Mouse (Mus musculus) MEL (cell line): ENCODE results near the gene Cul5.

ENCODE experiments used
- CTCF ChIP-seq, 3 experiments: IDR thresholded peaks in 2 of 3; conservative IDR thresholded peaks in 1 of 3; 2 replicates each; pipeline ENCODE4 v1.5.1; 2011 to 2012; ENCODE audit warnings: low read length in 3 of 3, low read depth in 2 of 3, mild to moderate bottlenecking in 2 of 3, improper control_type of control experiment in 1 of 3, inconsistent platforms in 1 of 3, mixed read lengths in 1 of 3, moderate library complexity in 1 of 3; ENCODE audit not compliant: control insufficient read depth in 1 of 3, insufficient read depth in 1 of 3, poor library complexity in 1 of 3, severe bottlenecking in 1 of 3
- HCFC1 ChIP-seq: IDR thresholded peaks from 2 replicates; pipeline ENCODE4 v1.6.1; 2012; ENCODE audit warnings: low read depth, mild to moderate bottlenecking, inconsistent platforms, low read length, improper control_type of control experiment, moderate library complexity
- KAT2A ChIP-seq: conservative IDR thresholded peaks from 2 replicates; pipeline ENCODE4 v1.6.1; 2012; ENCODE audit warnings: low read depth, low read length, improper control_type of control experiment, inconsistent platforms
- MAFK ChIP-seq: IDR thresholded peaks from 2 replicates; pipeline ENCODE4 v1.6.1; 2011; ENCODE audit warnings: low read depth, mild to moderate bottlenecking, low read length, improper control_type of control experiment, borderline replicate concordance
- MAX ChIP-seq: IDR thresholded peaks from 2 replicates; pipeline ENCODE4 v1.6.1; 2011; ENCODE audit warnings: low read length, improper control_type of control experiment
- MYC ChIP-seq: IDR thresholded peaks from 2 replicates; pipeline ENCODE4 v1.6.1; 2011; ENCODE audit warnings: low read depth, mild to moderate bottlenecking, low read length, improper control_type of control experiment, moderate library complexity
- POLR2A ChIP-seq, 2 experiments: IDR thresholded peaks; 2 replicates each; pipeline ENCODE4 v1.6.1; 2011 to 2012; ENCODE audit warnings: low read length in 2 of 2, mild to moderate bottlenecking in 2 of 2, control low read depth in 1 of 2, improper control_type of control experiment in 1 of 2, low read depth in 1 of 2, moderate library complexity in 1 of 2; ENCODE audit not compliant: control insufficient read depth in 1 of 2, insufficient read depth in 1 of 2, poor library complexity in 1 of 2
- RAD21 ChIP-seq: IDR thresholded peaks from 2 replicates; pipeline ENCODE4 v1.6.1; 2011; ENCODE audit warnings: mild to moderate bottlenecking, low read depth, low read length, improper control_type of control experiment
- TAL1 ChIP-seq: IDR thresholded peaks from 2 replicates; pipeline ENCODE4 v1.6.1; 2012; ENCODE audit warnings: mild to moderate bottlenecking, inconsistent platforms, low read length, moderate library complexity, mixed read lengths
- TBP ChIP-seq: IDR thresholded peaks from 2 replicates; pipeline ENCODE4 v1.8.0; 2011; ENCODE audit warnings: low read depth, low read length, improper control_type of control experiment
- TCF12 ChIP-seq: IDR thresholded peaks from 2 replicates; pipeline ENCODE4 v1.6.1; 2014; ENCODE audit warnings: low read depth, mild to moderate bottlenecking, inconsistent platforms, low read length, improper control_type of control experiment, moderate library complexity
- UBTF ChIP-seq: IDR thresholded peaks from 2 replicates; pipeline ENCODE4 v1.6.1; 2012; ENCODE audit warnings: low read depth, mild to moderate bottlenecking, inconsistent platforms, low read length, improper control_type of control experiment, moderate library complexity, borderline replicate concordance; ENCODE audit not compliant: insufficient read depth
- ZMIZ1 ChIP-seq: IDR thresholded peaks from 2 replicates; pipeline ENCODE4 v1.6.1; 2012; ENCODE audit warnings: low read depth, mild to moderate bottlenecking, inconsistent platforms, low read length, improper control_type of control experiment, moderate library complexity

DNA sequence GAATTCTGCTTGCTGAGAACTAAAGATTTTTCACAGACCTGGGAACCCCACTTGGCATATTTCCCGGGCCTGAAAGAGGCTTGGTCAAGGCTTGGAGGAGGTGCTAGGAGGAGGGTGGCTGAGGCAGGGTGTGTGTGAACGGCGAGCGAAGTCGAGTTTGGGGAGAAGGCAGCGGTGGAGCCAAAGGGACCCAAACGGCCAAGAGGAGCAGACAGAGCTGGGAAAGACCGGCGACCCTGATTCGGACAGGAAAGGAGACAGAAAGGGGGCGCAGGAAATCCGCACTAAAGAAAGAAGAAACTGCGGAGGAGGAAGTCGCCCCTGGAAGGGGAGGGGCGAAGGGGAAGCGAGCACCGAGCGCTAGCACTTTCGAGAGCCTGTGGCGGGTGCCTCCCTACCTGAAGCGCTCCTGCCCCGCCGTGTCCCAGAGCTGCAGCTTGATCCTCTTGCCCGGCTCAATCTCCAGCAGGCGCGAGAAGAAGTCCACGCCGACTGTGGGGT is 35.7 kb upstream of the Cul5 start:
- no peak for TF ChIP-seq MAX
- no peak for TF ChIP-seq CTCF (IDR thresholded peaks at IDR 0.05 in 2 of 3, conservative IDR thresholded peaks at IDR 0.05 in 1 of 3; ENCODE audit: control insufficient read depth in 1 of 3, insufficient read depth in 1 of 3, low read depth in 2 of 3, low read length in 3 of 3, poor library complexity in 1 of 3, severe bottlenecking in 1 of 3)
- TF ChIP-seq UBTF = no peak
- TF ChIP-seq HCFC1 = no peak
- TF ChIP-seq TCF12 = no peak
- TF ChIP-seq MYC = no peak
- TF ChIP-seq ZMIZ1 = no peak
- no peak for TF ChIP-seq RAD21
- TF ChIP-seq POLR2A (IDR thresholded peaks at IDR 0.05; ENCODE audit: control insufficient read depth in 1 of 2, insufficient read depth in 1 of 2, low read depth in 1 of 2, low read length in 2 of 2, poor library complexity in 1 of 2) = no peak
- no peak for TF ChIP-seq TAL1
- TF ChIP-seq KAT2A = no peak
- TF ChIP-seq TBP = no peak
- no peak for TF ChIP-seq MAFK
